Mouse (Mus musculus): ENCODE measurements around the gene Olfr1180.

- no peak for TF ChIP-seq CTCF (IDR thresholded peaks at IDR 0.05)
- no peak for TF ChIP-seq EP300 (IDR thresholded peaks at IDR 0.05)
Measured at GRCm38 (mm10) chr2:88449031-88449430, 30.1 kb upstream of the Olfr1180 start, which contains the start of gene Gm13757.

Measured in lung, postnatal 0 days (tissue).